Mouse (Mus musculus) G1E (cell line): ENCODE measurements at regions not wholly inside any gene's neighbourhood (a gene's known extent, or its start where the extent isn't known, plus 50 kb on each side); places are given as distances from the start of the nearest gene placed in this dataset.

Experiments used
- ATAC-seq: 2 replicates; pipeline ENCODE4 v1.8.0; 2016; ENCODE audit warnings: mild to moderate bottlenecking; ENCODE audit not compliant: insufficient number of reproducible peaks, poor library complexity, low FRiP score, severe bottlenecking; ENCODE audit errors: extremely low read depth
- DNase-seq: peaks from one replicate; pipeline ENCODE4 v3.0.0; 2012; ENCODE audit warnings: low spot score
- H3K27me3 ChIP-seq: 2 replicates; pipeline ENCODE4 v1.6.1; 2012; ENCODE audit warnings: mild to moderate bottlenecking, low read length, inconsistent platforms; ENCODE audit not compliant: insufficient read depth
- H3K36me3 ChIP-seq: replicated peaks from 2 replicates; pipeline ENCODE3; 2012; ENCODE audit warnings: mild to moderate bottlenecking, inconsistent platforms
- H3K4me1 ChIP-seq: 2 replicates; pipeline ENCODE4 v1.6.1; 2012; ENCODE audit warnings: low read depth, low read length, inconsistent platforms, mixed read lengths; ENCODE audit not compliant: insufficient read depth
- H3K4me3 ChIP-seq: 2 replicates; pipeline ENCODE4 v1.5.1; 2012; ENCODE audit warnings: low read depth, mild to moderate bottlenecking, inconsistent platforms, low read length, moderate library complexity, mixed read lengths
- H3K9me3 ChIP-seq: replicated peaks from 2 replicates; pipeline ENCODE4 v1.6.1; 2012; ENCODE audit warnings: inconsistent platforms
- CTCF ChIP-seq: IDR thresholded peaks from 2 replicates; pipeline ENCODE4 v1.5.1; 2012; ENCODE audit warnings: low read depth, low read length, inconsistent platforms, mixed read lengths
- GATA1 ChIP-seq: IDR thresholded peaks from 2 replicates; pipeline ENCODE4 v1.6.1; 2012; ENCODE audit warnings: borderline replicate concordance, low read length, inconsistent platforms, mixed read lengths
- GATA2 ChIP-seq: IDR thresholded peaks from 2 replicates; pipeline ENCODE4 v1.6.1; 2012; ENCODE audit warnings: low read depth, low read length, inconsistent platforms, borderline replicate concordance
- POLR2AphosphoS5 ChIP-seq: IDR thresholded peaks from 2 replicates; pipeline ENCODE4 v1.6.1; 2012; ENCODE audit warnings: low read depth, low read length, inconsistent platforms; ENCODE audit not compliant: insufficient replicate concordance
- TAL1 ChIP-seq: conservative IDR thresholded peaks from 2 replicates; pipeline ENCODE4 v1.6.1; 2012; ENCODE audit warnings: low read depth, low read length, inconsistent platforms, mixed read lengths

DNA sequence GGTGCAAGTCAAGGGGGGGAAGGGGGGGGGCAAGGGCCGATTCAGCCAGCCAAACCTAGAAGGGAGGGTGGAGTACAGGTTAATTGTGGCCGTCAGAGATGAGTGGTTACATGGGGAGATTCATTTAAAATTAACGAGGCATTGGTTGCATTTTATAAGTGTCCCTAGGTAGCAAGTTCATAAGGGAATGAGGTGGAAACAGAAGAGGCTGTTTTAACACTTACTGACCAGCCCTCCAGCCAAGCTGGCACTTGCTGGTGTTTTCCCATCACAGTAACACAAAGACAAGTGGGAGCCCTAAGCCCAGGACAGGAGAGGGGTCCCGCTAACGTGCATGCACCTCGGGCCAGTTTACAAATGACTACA is 309.1 kb upstream of the Jarid2 start:
- TF ChIP-seq TAL1 (no peak), CTCF (no peak), GATA1 (no peak), POLR2AphosphoS5 (no peak), GATA2 (no peak)
- peaks cover 19% of the 10 kb centered on the region for H3K27me3 ChIP-seq
- H3K36me3 ChIP-seq: no peaks in the 10 kb centered on the region
- ATAC-seq (no peak), DNase-seq (no peak)
- no peaks in the 10 kb centered on the region for H3K9me3 ChIP-seq
- H3K4me1 ChIP-seq: no peaks in the 10 kb centered on the region
- no peak overlapping the region for H3K4me3 ChIP-seq

DNA sequence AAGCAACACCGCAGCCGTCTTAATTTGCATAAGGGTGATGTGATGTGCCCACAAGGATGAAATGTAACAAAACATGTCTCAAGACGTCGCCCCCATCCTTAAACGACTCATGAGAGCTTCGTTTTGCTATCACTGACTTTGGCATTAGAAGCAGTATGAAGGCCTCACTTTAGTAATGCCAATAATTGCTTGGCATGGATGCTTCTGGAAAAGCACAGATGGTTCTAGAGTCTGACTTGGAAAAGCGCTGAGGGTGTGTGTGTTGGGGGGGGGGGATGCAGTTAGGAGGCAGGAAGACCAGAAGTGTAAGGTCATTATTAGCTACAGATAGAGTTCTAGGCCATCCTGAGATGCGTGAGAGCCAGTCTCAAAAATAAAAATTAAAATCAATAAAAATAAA is 308.3 kb upstream of the Jarid2 start:
- H3K4me3 ChIP-seq: no peak overlapping the region
- H3K9me3 ChIP-seq: no peaks in the 10 kb centered on the region
- ATAC-seq: no peak
- TF ChIP-seq POLR2AphosphoS5 (no peak), GATA1 (no peak), CTCF (no peak), GATA2 (no peak), TAL1 (no peak)
- H3K36me3 ChIP-seq: no peaks in the 10 kb centered on the region
- no peak for DNase-seq
- no peaks in the 10 kb centered on the region for H3K4me1 ChIP-seq
- H3K27me3 ChIP-seq: peaks cover 19% of the 10 kb centered on the region

DNA sequence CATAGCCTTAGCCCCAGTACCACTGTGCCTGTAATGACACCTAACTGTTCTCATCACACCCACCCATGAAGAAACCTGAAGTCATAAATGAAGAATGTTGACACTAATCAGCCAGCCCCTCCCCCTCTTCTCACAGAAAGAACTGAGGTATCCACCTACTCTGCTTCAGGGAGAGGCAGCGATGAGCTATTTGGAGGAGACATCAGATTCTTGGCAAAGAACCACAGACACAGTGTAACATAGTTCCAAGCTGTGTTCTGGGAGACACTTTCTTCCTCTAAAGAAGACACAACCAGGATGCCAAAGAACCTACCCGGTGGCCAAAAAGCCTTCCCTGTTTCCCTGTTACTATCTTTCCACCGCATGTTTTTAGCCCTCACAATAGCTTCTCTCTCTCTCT is 307.8 kb upstream of the Jarid2 start:
- TF ChIP-seq GATA2 (no peak), GATA1 (no peak), CTCF (no peak), POLR2AphosphoS5 (no peak), TAL1 (no peak)
- peaks cover 19% of the 10 kb centered on the region for H3K27me3 ChIP-seq
- no peaks in the 10 kb centered on the region for H3K36me3 ChIP-seq
- ATAC-seq: no peak
- no peak overlapping the region for H3K4me3 ChIP-seq
- DNase-seq: no peak
- no peaks in the 10 kb centered on the region for H3K4me1 ChIP-seq
- no peaks in the 10 kb centered on the region for H3K9me3 ChIP-seq

DNA sequence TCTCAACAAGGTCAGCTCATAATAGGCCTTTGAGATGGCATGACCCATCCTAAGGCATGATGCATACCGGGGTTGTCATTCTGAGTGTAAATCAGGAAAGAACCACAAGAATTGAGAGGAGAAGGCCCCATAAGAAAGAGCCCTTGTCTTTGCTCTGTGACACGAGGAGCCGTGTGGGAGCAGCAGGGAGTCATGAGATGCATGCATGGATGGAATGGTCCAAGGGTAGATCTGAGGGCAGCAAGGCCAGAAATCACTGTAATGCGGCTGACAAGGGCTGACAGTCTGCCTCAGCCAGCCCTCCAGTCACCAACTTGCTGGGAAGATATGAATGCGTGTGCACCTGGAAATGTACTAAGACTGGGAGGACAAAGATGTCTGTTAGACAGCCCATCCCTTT is 307.4 kb upstream of the Jarid2 start:
- H3K4me3 ChIP-seq: no peak overlapping the region
- TF ChIP-seq CTCF (no peak), POLR2AphosphoS5 (no peak), GATA2 (no peak), GATA1 (no peak), TAL1 (no peak)
- H3K36me3 ChIP-seq: no peaks in the 10 kb centered on the region
- H3K4me1 ChIP-seq: no peaks in the 10 kb centered on the region
- no peak for ATAC-seq
- no peaks in the 10 kb centered on the region for H3K9me3 ChIP-seq
- DNase-seq: no peak
- H3K27me3 ChIP-seq: peaks cover 19% of the 10 kb centered on the region

DNA sequence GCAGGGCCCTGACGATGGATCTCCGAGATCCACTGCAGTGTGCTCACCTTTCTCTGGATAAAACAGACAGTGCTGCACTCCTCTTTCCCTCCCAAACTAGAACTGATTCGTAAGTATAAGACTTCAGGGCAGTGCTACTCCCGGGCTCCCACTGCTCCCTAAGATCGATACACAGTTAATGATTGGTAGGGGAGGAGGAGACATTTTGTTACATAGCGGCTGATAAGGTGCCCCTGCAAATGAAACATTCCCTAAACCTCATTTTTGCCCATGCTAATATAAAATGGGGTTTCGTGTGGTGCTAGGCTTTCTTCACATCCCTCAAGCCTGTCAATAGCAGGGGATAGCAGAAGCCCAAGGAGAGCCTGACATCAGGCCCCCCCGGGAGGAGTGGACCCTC is 298.8 kb upstream of the Jarid2 start:
- H3K4me1 ChIP-seq: no peaks in the 10 kb centered on the region
- ATAC-seq (no peak), DNase-seq (no peak)
- no peaks in the 10 kb centered on the region for H3K9me3 ChIP-seq
- H3K36me3 ChIP-seq: no peaks in the 10 kb centered on the region
- peaks cover 2% of the 10 kb centered on the region; the same call in 1 of the 2 replicates for H3K27me3 ChIP-seq
- TF ChIP-seq TAL1 (no peak), GATA1 (no peak), POLR2AphosphoS5 (no peak), GATA2 (no peak), CTCF (no peak)
- H3K4me3 ChIP-seq: no peak overlapping the region

DNA sequence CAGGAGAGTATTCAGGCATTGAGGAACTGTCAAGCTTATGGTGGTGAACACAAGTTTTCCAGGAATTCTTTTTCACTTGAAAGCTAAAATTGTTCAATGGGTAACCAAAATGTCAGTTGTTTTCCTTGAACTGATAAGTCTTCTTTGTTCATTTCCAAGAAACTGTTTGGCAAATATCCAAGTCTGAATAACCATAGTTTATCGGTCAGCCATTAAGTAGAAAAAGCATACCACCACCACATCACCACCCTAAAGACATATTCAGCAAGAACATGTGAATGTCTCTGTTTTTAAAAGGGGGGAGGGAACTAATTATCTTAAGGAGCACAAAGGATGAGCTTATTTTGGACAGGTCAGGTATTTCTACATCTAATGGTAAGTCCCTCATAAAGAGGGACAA is 291.6 kb upstream of the Jarid2 start:
- H3K4me3 ChIP-seq: no peak overlapping the region
- H3K36me3 ChIP-seq: no peaks in the 10 kb centered on the region
- TF ChIP-seq CTCF (no peak), TAL1 (no peak), GATA2 (no peak), GATA1 (no peak), POLR2AphosphoS5 (no peak)
- ATAC-seq (no peak), DNase-seq (no peak)
- no peaks in the 10 kb centered on the region for H3K4me1 ChIP-seq
- peaks cover 10% of the 10 kb centered on the region for H3K27me3 ChIP-seq
- no peaks in the 10 kb centered on the region for H3K9me3 ChIP-seq

DNA sequence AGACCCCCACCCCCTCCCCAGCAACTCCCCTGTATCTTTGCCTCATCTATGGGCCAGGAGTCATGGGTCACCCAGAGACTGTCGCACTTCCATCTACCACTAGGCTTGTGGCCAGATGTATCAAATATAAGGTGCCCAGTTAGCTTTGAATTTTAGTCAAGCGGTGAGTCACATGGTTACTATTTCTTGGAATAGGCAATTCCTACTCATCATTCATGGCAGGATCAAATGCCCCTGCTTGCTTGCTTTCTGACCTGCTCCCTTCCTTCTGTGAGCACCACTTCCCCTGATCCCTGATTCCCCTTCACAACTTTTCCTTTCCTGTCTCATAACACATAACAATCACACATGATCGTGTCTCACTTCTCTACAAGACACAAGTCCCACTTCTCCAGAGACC is 288.2 kb upstream of the Jarid2 start:
- Histone ChIP-seq H3K9me3 (no peaks in the 10 kb centered on the region), H3K27me3 (peaks cover 5% of the 10 kb centered on the region; the same call in 1 of the 2 replicates), H3K4me1 (no peaks in the 10 kb centered on the region), H3K4me3 (no peak overlapping the region), H3K36me3 (no peaks in the 10 kb centered on the region)
- TF ChIP-seq POLR2AphosphoS5: no peak
- TF ChIP-seq GATA2: no peak
- TF ChIP-seq CTCF: no peak
- no peak for TF ChIP-seq TAL1
- TF ChIP-seq GATA1: no peak
- ATAC-seq: no peak
- DNase-seq: no peak
